Mouse (Mus musculus): ENCODE measurements around the gene Gbp2b. TPM values are rescaled to one million over a fixed set of nuclear protein-coding genes. Genes with fewer than 3 reads are reported as not detected.

Gbp2b gene
- polyA plus RNA-seq, 1 experiment, result 0.06 TPM

- H3K4me1 ChIP-seq (ENCODE audit: control insufficient read depth, insufficient read depth, insufficient read length), result no peaks in the 10 kb centered on the region
- WGBS, result 84% methylated on average over 4 of the region's 4 CpGs
- no peaks in the 10 kb centered on the region for H3K36me3 ChIP-seq (ENCODE audit: control insufficient read depth, insufficient read depth, low read length)
- no peak overlapping the region for H3K4me3 ChIP-seq (ENCODE audit: extremely low read depth, insufficient read depth, insufficient read length)
- H3K27me3 ChIP-seq (ENCODE audit: control insufficient read depth, insufficient read depth, low read length), result no peaks in the 10 kb centered on the region
- no peak overlapping the region for H3K27ac ChIP-seq (ENCODE audit: insufficient read depth, low read length)
- TF ChIP-seq POLR2A (IDR thresholded peaks at IDR 0.05; ENCODE audit: low read depth, low read length) (no peak), CTCF (IDR thresholded peaks at IDR 0.05; ENCODE audit: extremely low read depth, insufficient read depth, insufficient read length, insufficient replicate concordance) (no peak)
- no peak for DNase-seq (ENCODE audit: low read depth in 1 of 2, low spot score in 2 of 2)
Measured at GRCm38 (mm10) chr3:142583067-142583466, 11.6 kb upstream of the Gbp2b start.

DNA sequence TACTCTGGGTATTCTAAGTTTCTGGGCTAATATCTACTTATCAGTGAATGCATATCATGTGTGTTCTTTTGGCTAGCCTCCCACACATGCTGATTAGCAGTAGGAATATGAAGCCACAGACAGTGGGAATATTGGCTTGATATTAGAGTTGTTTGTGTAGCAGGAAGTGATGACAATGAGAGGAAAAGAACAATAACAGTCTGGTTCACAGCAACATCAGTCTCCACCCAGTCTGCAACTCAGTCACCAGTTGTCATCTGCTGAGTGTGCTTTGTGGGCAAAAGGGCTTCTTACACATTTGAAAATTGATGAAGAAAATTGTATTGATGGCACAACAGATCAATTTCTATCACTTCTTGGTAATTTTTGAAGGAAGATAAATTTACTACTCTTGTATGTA, 7.3 kb upstream of the Gbp2b start:
- TF ChIP-seq POLR2A (IDR thresholded peaks at IDR 0.05; ENCODE audit: low read depth, low read length), result no peak
- no peak for TF ChIP-seq CTCF (IDR thresholded peaks at IDR 0.05; ENCODE audit: extremely low read depth, insufficient read depth, insufficient read length, insufficient replicate concordance)

DNA sequence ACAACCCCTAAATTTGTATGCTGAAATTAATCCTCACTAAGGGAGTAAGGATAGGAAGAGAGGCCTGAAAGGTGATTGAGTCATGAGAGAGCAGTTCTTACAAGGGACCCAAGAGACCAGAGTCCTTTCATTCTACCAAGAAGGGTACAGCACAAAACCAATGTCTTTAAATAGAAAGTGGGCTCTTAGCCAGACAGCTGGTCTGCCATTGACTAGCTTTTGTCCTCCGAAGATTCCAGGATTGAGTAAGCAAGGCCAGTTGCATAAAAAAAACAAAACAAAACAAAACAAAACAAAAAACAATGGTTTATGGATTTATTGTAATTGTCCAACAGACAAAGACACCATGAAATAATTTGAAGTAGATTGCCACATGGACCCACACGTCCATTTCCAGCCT, 5.8 kb upstream of the Gbp2b start:
- 77% methylated on average over 2 of the region's 2 CpGs for WGBS
- no peaks in the 10 kb centered on the region for H3K27me3 ChIP-seq (ENCODE audit: control insufficient read depth, insufficient read depth, low read length)

More for the DNA sequence above, 7.3 kb upstream of the Gbp2b start:
- Histone ChIP-seq H3K4me1 (ENCODE audit: control insufficient read depth, insufficient read depth, insufficient read length) (peaks cover 10% of the 10 kb centered on the region), H3K36me3 (ENCODE audit: control insufficient read depth, insufficient read depth, low read length) (no peaks in the 10 kb centered on the region), H3K27ac (ENCODE audit: insufficient read depth, low read length) (no peak overlapping the region), H3K27me3 (ENCODE audit: control insufficient read depth, insufficient read depth, low read length) (no peaks in the 10 kb centered on the region), H3K4me3 (ENCODE audit: extremely low read depth, insufficient read depth, insufficient read length) (no peak overlapping the region)
- DNase-seq (ENCODE audit: low read depth in 1 of 2, low spot score in 2 of 2), result no peak

DNA sequence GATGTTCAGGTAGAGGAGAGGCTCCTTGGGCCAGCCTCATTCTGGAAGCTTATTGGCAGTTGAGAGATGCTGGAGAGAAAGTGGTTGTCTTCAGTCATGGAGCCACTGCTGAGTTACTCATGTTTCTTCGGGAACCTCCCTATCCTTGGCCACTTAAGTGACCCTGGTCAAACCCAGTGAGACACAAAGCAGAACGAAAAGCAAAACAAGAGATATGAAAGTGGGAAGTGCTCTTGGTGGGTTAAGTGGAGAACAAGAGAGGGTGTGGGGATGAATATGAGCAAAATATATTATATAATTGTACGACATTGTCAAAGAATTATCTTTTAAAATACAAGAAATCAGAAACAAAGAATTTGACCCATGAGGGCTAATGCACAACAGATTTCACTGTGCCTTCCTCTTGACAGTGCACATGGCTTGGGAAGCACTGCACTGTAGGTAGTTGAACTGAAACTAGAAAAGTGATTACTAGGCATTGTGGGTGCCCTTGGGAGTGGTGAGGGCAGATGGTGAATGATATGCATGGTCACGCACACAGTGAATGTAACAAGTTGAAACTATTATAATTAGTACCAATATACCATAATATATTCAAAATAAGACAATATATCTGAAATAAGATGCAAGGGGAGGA, 4.1 kb upstream of the Gbp2b start:
- peak overlapping the region; percentile 70 for H3K27ac ChIP-seq (ENCODE audit: insufficient read depth, low read length)
- H3K4me3 ChIP-seq (ENCODE audit: extremely low read depth, insufficient read depth, insufficient read length), result no peak overlapping the region
- H3K36me3 ChIP-seq (ENCODE audit: control insufficient read depth, insufficient read depth, low read length), result no peaks in the 10 kb centered on the region
- no peak for DNase-seq (ENCODE audit: low read depth in 1 of 2, low spot score in 2 of 2)
- 34% methylated on average over 4 of the region's 4 CpGs for WGBS
- H3K27me3 ChIP-seq (ENCODE audit: control insufficient read depth, insufficient read depth, low read length), result no peaks in the 10 kb centered on the region
- peaks cover 12% of the 10 kb centered on the region for H3K4me1 ChIP-seq (ENCODE audit: control insufficient read depth, insufficient read depth, insufficient read length)
- TF ChIP-seq POLR2A (IDR thresholded peaks at IDR 0.05; ENCODE audit: low read depth, low read length), result no peak
- TF ChIP-seq CTCF (IDR thresholded peaks at IDR 0.05; ENCODE audit: extremely low read depth, insufficient read depth, insufficient read length, insufficient replicate concordance), result no peak

More for the DNA sequence above, 5.8 kb upstream of the Gbp2b start:
- DNase-seq (ENCODE audit: low read depth in 1 of 2, low spot score in 2 of 2), result no peak
- TF ChIP-seq CTCF (IDR thresholded peaks at IDR 0.05; ENCODE audit: extremely low read depth, insufficient read depth, insufficient read length, insufficient replicate concordance) (no peak), POLR2A (IDR thresholded peaks at IDR 0.05; ENCODE audit: low read depth, low read length) (no peak)
- Histone ChIP-seq H3K4me3 (ENCODE audit: extremely low read depth, insufficient read depth, insufficient read length) (no peak overlapping the region), H3K4me1 (ENCODE audit: control insufficient read depth, insufficient read depth, insufficient read length) (peaks cover 10% of the 10 kb centered on the region), H3K27ac (ENCODE audit: insufficient read depth, low read length) (no peak overlapping the region), H3K36me3 (ENCODE audit: control insufficient read depth, insufficient read depth, low read length) (no peaks in the 10 kb centered on the region)

DNA sequence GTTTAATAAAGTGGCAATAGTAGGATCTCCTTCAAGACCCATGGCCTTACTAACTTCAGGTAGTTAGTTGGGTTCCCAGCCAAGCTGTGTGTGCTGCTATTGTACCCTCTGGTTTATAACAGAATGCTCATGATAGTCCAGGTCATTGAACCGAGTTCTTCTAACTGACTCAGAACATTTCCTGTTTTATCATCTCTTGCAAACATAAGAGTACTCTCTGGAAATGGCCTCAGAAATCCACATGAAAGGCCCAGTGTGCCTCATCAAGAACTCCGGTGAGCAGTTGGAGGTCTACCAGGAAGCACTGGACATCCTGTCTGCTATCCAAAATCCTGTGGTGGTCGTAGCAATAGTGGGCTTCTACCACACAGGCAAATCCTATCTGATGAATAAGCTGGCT, 3.3 kb downstream of the Gbp2b start:
- WGBS, result 66% methylated on average over 3 of the region's 3 CpGs

DNA sequence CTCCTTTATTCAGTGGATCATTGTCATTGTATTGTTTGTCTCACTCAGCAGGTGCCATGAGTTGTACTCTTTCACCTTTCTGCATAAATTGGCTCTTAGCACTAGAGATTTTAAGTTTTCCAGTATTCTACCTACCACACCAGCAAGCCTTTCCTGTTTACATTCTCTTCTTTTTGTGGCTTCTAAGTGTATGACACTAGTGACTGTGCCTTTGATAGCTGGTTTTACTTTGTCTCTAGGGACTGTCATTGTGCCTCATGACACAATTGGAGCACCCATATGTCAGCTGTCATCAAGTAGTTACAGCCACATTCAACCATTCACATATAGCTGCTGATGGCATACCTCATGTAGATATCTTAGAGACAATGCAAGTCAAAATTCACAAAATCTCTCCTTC, 7.0 kb downstream of the Gbp2b start:
- H3K4me3 ChIP-seq (ENCODE audit: extremely low read depth, insufficient read depth, insufficient read length), result no peak overlapping the region
- TF ChIP-seq POLR2A (IDR thresholded peaks at IDR 0.05; ENCODE audit: low read depth, low read length), result no peak
- TF ChIP-seq CTCF (IDR thresholded peaks at IDR 0.05; ENCODE audit: extremely low read depth, insufficient read depth, insufficient read length, insufficient replicate concordance), result no peak
- no peak overlapping the region for H3K27ac ChIP-seq (ENCODE audit: insufficient read depth, low read length)

More for the DNA sequence above, 3.3 kb downstream of the Gbp2b start:
- Histone ChIP-seq H3K27me3 (ENCODE audit: control insufficient read depth, insufficient read depth, low read length) (no peaks in the 10 kb centered on the region; the same call in 1 of the 2 replicates), H3K4me3 (ENCODE audit: extremely low read depth, insufficient read depth, insufficient read length) (no peak overlapping the region), H3K27ac (ENCODE audit: insufficient read depth, low read length) (no peak overlapping the region), H3K4me1 (ENCODE audit: control insufficient read depth, insufficient read depth, insufficient read length) (peaks cover 7% of the 10 kb centered on the region), H3K36me3 (ENCODE audit: control insufficient read depth, insufficient read depth, low read length) (no peaks in the 10 kb centered on the region)
- DNase-seq (ENCODE audit: low read depth in 1 of 2, low spot score in 2 of 2), result no peak
- TF ChIP-seq CTCF (IDR thresholded peaks at IDR 0.05; ENCODE audit: extremely low read depth, insufficient read depth, insufficient read length, insufficient replicate concordance) (no peak), POLR2A (IDR thresholded peaks at IDR 0.05; ENCODE audit: low read depth, low read length) (no peak)

GRCm38 (mm10) chr3:142618658-142619057, 24.0 kb downstream of the Gbp2b start:
- H3K27ac ChIP-seq (ENCODE audit: insufficient read depth, low read length), result peak overlapping the region; percentile 55
- TF ChIP-seq CTCF (IDR thresholded peaks at IDR 0.05; ENCODE audit: extremely low read depth, insufficient read depth, insufficient read length, insufficient replicate concordance) (no peak), POLR2A (IDR thresholded peaks at IDR 0.05; ENCODE audit: low read depth, low read length) (no peak)
- H3K4me3 ChIP-seq (ENCODE audit: extremely low read depth, insufficient read depth, insufficient read length), result no peak overlapping the region
- H3K27me3 ChIP-seq (ENCODE audit: control insufficient read depth, insufficient read depth, low read length), result no peaks in the 10 kb centered on the region
- no peaks in the 10 kb centered on the region for H3K36me3 ChIP-seq (ENCODE audit: control insufficient read depth, insufficient read depth, low read length)
- peaks cover 12% of the 10 kb centered on the region for H3K4me1 ChIP-seq (ENCODE audit: control insufficient read depth, insufficient read depth, insufficient read length)
- 21% methylated on average over 3 of the region's 3 CpGs for WGBS
- peak in 1 of 2 experiments; percentile 49 for DNase-seq (ENCODE audit: low read depth in 1 of 2, low spot score in 2 of 2)

More for the DNA sequence above, 7.0 kb downstream of the Gbp2b start:
- Histone ChIP-seq H3K36me3 (ENCODE audit: control insufficient read depth, insufficient read depth, low read length) (no peaks in the 10 kb centered on the region), H3K4me1 (ENCODE audit: control insufficient read depth, insufficient read depth, insufficient read length) (peaks cover 4% of the 10 kb centered on the region; the same call in 1 of the 2 replicates), H3K27me3 (ENCODE audit: control insufficient read depth, insufficient read depth, low read length) (no peaks in the 10 kb centered on the region)
- no peak for DNase-seq (ENCODE audit: low read depth in 1 of 2, low spot score in 2 of 2)
